In genomic region chr9:21545916-21546788, GRCm38 (mm10) we compare ENCODE assay signal across 8 mouse cellular contexts. TPM values are rescaled to one million over a fixed set of nuclear protein-coding genes. Genes with fewer than 3 reads are reported as not detected.
DNase-seq lines count a peak whose midpoint lies in the region; ATAC-seq and TF ChIP-seq lines count a peak whose summit lies in the region.

No protein-coding gene starts in this region.

- peaks cover 30% of the 10 kb centered on the region for H3K4me1 ChIP-seq in embryonic facial prominence, embryonic 13.5 days
- peaks cover 7% of the 10 kb centered on the region; the same call in 1 of the 2 replicates for H3K4me1 ChIP-seq in kidney, adult 2 months (ENCODE audit: control insufficient read depth, insufficient read depth, low read length)
- H3K4me1 ChIP-seq in limb, embryonic 12.5 days (replicated peaks) = peaks cover 25% of the 10 kb centered on the region
- peaks cover 28% of the 10 kb centered on the region for H3K4me1 ChIP-seq in midbrain, embryonic 15.5 days
- peaks cover 5% of the 10 kb centered on the region for H3K4me1 ChIP-seq in spleen, adult 2 months (ENCODE audit: control insufficient read depth, insufficient read depth, insufficient read length)

- no peaks in the 10 kb centered on the region for H3K27me3 ChIP-seq in embryonic facial prominence, embryonic 13.5 days
- H3K27me3 ChIP-seq in kidney, adult 2 months (replicated peaks; ENCODE audit: control insufficient read depth, insufficient read depth, low read length) = no peaks in the 10 kb centered on the region
- H3K27me3 ChIP-seq in limb, embryonic 12.5 days = no peaks in the 10 kb centered on the region
- no peaks in the 10 kb centered on the region for H3K27me3 ChIP-seq in midbrain, embryonic 15.5 days (replicated peaks)
- H3K27me3 ChIP-seq in spleen, adult 2 months (ENCODE audit: control insufficient read depth, insufficient read depth, low read length) = no peaks in the 10 kb centered on the region

- peak overlapping the region; percentile 71 for H3K9ac ChIP-seq in embryonic facial prominence, embryonic 13.5 days
- H3K9ac ChIP-seq in limb, embryonic 12.5 days (replicated peaks) = peak overlapping the region; percentile 63
- H3K9ac ChIP-seq in midbrain, embryonic 15.5 days = peak overlapping the region; percentile 98

- H3K4me2 ChIP-seq in embryonic facial prominence, embryonic 13.5 days = peak overlapping the region; percentile 61
- peak overlapping the region; percentile 55 for H3K4me2 ChIP-seq in limb, embryonic 12.5 days
- peak overlapping the region; percentile 52 for H3K4me2 ChIP-seq in midbrain, embryonic 15.5 days

- H3K4me3 ChIP-seq in embryonic facial prominence, embryonic 13.5 days = peak overlapping the region; percentile 81
- peak overlapping the region; percentile 81 for H3K4me3 ChIP-seq in kidney, adult 2 months (ENCODE audit: insufficient read depth, low read depth, low read length)
- peak overlapping the region; percentile 85 for H3K4me3 ChIP-seq in limb, embryonic 12.5 days (replicated peaks)
- peak overlapping the region; percentile 92 for H3K4me3 ChIP-seq in midbrain, embryonic 15.5 days
- H3K4me3 ChIP-seq in spleen, adult 2 months (ENCODE audit: extremely low read depth, insufficient read depth, insufficient read length) = peak overlapping the region; percentile 73

- TF ChIP-seq CTCF in kidney, adult 2 months (conservative IDR thresholded peaks at IDR 0.05; ENCODE audit: insufficient read depth, insufficient read length, low read depth, low read length) = peak; percentile 54
- TF ChIP-seq CTCF in spleen, adult 2 months (IDR thresholded peaks at IDR 0.05; ENCODE audit: extremely low read depth, insufficient read depth, insufficient read length, insufficient replicate concordance) = peak; percentile 67; the same call in 1 of the 2 replicates

- under 1% methylated on average over 67 of the region's 67 CpGs for WGBS in embryonic facial prominence, embryonic 13.5 days
- under 1% methylated on average over 67 of the region's 67 CpGs for WGBS in kidney, adult 2 months
- under 1% methylated on average over 67 of the region's 67 CpGs for WGBS in limb, embryonic 12.5 days
- under 1% methylated on average over 67 of the region's 67 CpGs for WGBS in midbrain, embryonic 15.5 days
- under 1% methylated on average over 66 of the region's 67 CpGs for WGBS in spleen, adult 2 months

- peak; percentile 93 for ATAC-seq in embryonic facial prominence, embryonic 13.5 days (ENCODE audit: insufficient number of reproducible peaks, insufficient read depth, low FRiP score, low TSS enrichment, low read depth)
- peak; percentile 93 for ATAC-seq in limb, embryonic 12.5 days (ENCODE audit: insufficient number of reproducible peaks, insufficient read depth, low FRiP score, low TSS enrichment, low read depth)
- ATAC-seq in midbrain, embryonic 15.5 days (replicated peaks) = peak; percentile 95

- DNase-seq in 3134 (ENCODE audit: extremely low read depth, insufficient read length, low spot score) = peak; percentile 98
- peak; percentile 100 for DNase-seq in adrenal gland, postnatal 36 days
- DNase-seq in heart, adult 18-20 months = peak; percentile 99
- peak; percentile 100 for DNase-seq in kidney, adult 2 months
- DNase-seq in spleen, adult 2 months (ENCODE audit: low read depth in 1 of 2, low spot score in 2 of 2) = peak; percentile 96 to 99

- H3K27ac ChIP-seq in embryonic facial prominence, embryonic 13.5 days = peak overlapping the region; percentile 99
- peak overlapping the region; percentile 84 for H3K27ac ChIP-seq in kidney, adult 2 months (ENCODE audit: insufficient read depth, low read depth, low read length)
- peak overlapping the region; percentile 92 for H3K27ac ChIP-seq in limb, embryonic 12.5 days
- H3K27ac ChIP-seq in midbrain, embryonic 15.5 days = peak overlapping the region; percentile 98
- H3K27ac ChIP-seq in spleen, adult 2 months (ENCODE audit: insufficient read depth, low read length) = peak overlapping the region; percentile 65

- H3K9me3 ChIP-seq in embryonic facial prominence, embryonic 13.5 days = no peaks in the 10 kb centered on the region
- H3K9me3 ChIP-seq in limb, embryonic 12.5 days = no peaks in the 10 kb centered on the region
- no peaks in the 10 kb centered on the region for H3K9me3 ChIP-seq in midbrain, embryonic 15.5 days

- peak; percentile 27 for TF ChIP-seq POLR2A in kidney, adult 2 months (IDR thresholded peaks at IDR 0.05; ENCODE audit: low read depth, low read length)
- TF ChIP-seq POLR2A in spleen, adult 2 months (IDR thresholded peaks at IDR 0.05; ENCODE audit: low read depth, low read length) = no peak

- H3K36me3 ChIP-seq in embryonic facial prominence, embryonic 13.5 days = peaks cover 14% of the 10 kb centered on the region
- H3K36me3 ChIP-seq in kidney, adult 2 months (ENCODE audit: control insufficient read depth, insufficient read depth, low read length) = no peaks in the 10 kb centered on the region
- H3K36me3 ChIP-seq in limb, embryonic 12.5 days = peaks cover 16% of the 10 kb centered on the region
- H3K36me3 ChIP-seq in midbrain, embryonic 15.5 days (replicated peaks) = no peaks in the 10 kb centered on the region
- no peaks in the 10 kb centered on the region for H3K36me3 ChIP-seq in spleen, adult 2 months (ENCODE audit: control insufficient read depth, insufficient read depth, low read length)

RNA-seq across cellular contexts. Expression of gene Carm1, which starts 0.5 kb away (rescaled TPM):
- 10 to 100 TPM; 42.2 to 45.0 TPM for total RNA-seq in adrenal gland, postnatal 36 days (2021)
- 46.2 and 47.1 TPM in 2 replicates for polyA plus RNA-seq in embryonic facial prominence, embryonic 13.5 days (2015; fragmentation: Nextera tagmentation; extraction: Ambion mirVana)
- total RNA-seq in heart, adult 18-20 months (2021) = 10 to 100 TPM; 57.7 to 61.2 TPM
- polyA plus RNA-seq in kidney, adult 2 months (2012; rRNA removed) = 47.7 and 54.6 TPM in 2 replicates
- polyA plus RNA-seq in limb, embryonic 12.5 days (2016; fragmentation: Nextera tagmentation; extraction: Ambion mirVana) = 72.3 and 82.4 TPM in 2 replicates
- 46.7 and 49.3 TPM in 2 replicates for polyA plus RNA-seq in midbrain, embryonic 15.5 days (2015; fragmentation: Nextera tagmentation; extraction: Ambion mirVana)
- polyA plus RNA-seq in spleen, adult 2 months (2012; rRNA removed) = 59.3 and 87.8 TPM in 2 replicates

RNA-seq across cellular contexts. Expression of gene AB124611, which starts 20.2 kb away (rescaled TPM):
- total RNA-seq in adrenal gland, postnatal 36 days (2021) = 1 to 10 TPM; 1.5 to 2.9 TPM
- 6.2 and 7.3 TPM in 2 replicates for polyA plus RNA-seq in embryonic facial prominence, embryonic 13.5 days (2015; fragmentation: Nextera tagmentation; extraction: Ambion mirVana)
- 1 to 10 TPM; 1.2 to 2.9 TPM for total RNA-seq in heart, adult 18-20 months (2021)
- 1.2 and 2.6 TPM in 2 replicates for polyA plus RNA-seq in kidney, adult 2 months (2012; rRNA removed)
- polyA plus RNA-seq in limb, embryonic 12.5 days (2016; fragmentation: Nextera tagmentation; extraction: Ambion mirVana) = 3.4 and 3.9 TPM in 2 replicates
- polyA plus RNA-seq in midbrain, embryonic 15.5 days (2015; fragmentation: Nextera tagmentation; extraction: Ambion mirVana) = 1.9 and 2.6 TPM in 2 replicates
- polyA plus RNA-seq in spleen, adult 2 months (2012; rRNA removed) = 69.1 and 79.0 TPM in 2 replicates

RNA-seq across cellular contexts. Expression of gene Tmed1, which starts 36.1 kb away (rescaled TPM):
- total RNA-seq in adrenal gland, postnatal 36 days (2021) = 10 to 100 TPM; 30.3 to 39.1 TPM
- polyA plus RNA-seq in embryonic facial prominence, embryonic 13.5 days (2015; fragmentation: Nextera tagmentation; extraction: Ambion mirVana) = 112 and 123 TPM in 2 replicates
- 10 to 100 TPM; 45.3 to 50.9 TPM for total RNA-seq in heart, adult 18-20 months (2021)
- 47.7 and 50.5 TPM in 2 replicates for polyA plus RNA-seq in kidney, adult 2 months (2012; rRNA removed)
- polyA plus RNA-seq in limb, embryonic 12.5 days (2016; fragmentation: Nextera tagmentation; extraction: Ambion mirVana) = 108 and 117 TPM in 2 replicates
- polyA plus RNA-seq in midbrain, embryonic 15.5 days (2015; fragmentation: Nextera tagmentation; extraction: Ambion mirVana) = 61.2 and 62.7 TPM in 2 replicates
- 10.5 and 13.5 TPM in 2 replicates for polyA plus RNA-seq in spleen, adult 2 months (2012; rRNA removed)

RNA-seq across cellular contexts. Expression of gene Timm29, which starts 46.4 kb away (rescaled TPM):
- total RNA-seq in adrenal gland, postnatal 36 days (2021) = 10 to 100 TPM; 57.4 to 68.8 TPM
- 30.4 and 32.1 TPM in 2 replicates for polyA plus RNA-seq in embryonic facial prominence, embryonic 13.5 days (2015; fragmentation: Nextera tagmentation; extraction: Ambion mirVana)
- 10 to 100 TPM; 62.0 to 62.2 TPM for total RNA-seq in heart, adult 18-20 months (2021)
- 33.6 and 34.0 TPM in 2 replicates for polyA plus RNA-seq in kidney, adult 2 months (2012; rRNA removed)
- polyA plus RNA-seq in limb, embryonic 12.5 days (2016; fragmentation: Nextera tagmentation; extraction: Ambion mirVana) = 38.1 and 38.3 TPM in 2 replicates
- polyA plus RNA-seq in midbrain, embryonic 15.5 days (2015; fragmentation: Nextera tagmentation; extraction: Ambion mirVana) = 68.0 and 68.8 TPM in 2 replicates
- polyA plus RNA-seq in spleen, adult 2 months (2012; rRNA removed) = 14.9 and 17.6 TPM in 2 replicates

RNA-seq across cellular contexts. Expression of gene Yipf2, which starts 46.5 kb away (rescaled TPM):
- 10 to 100 TPM; 23.3 to 39.1 TPM for total RNA-seq in adrenal gland, postnatal 36 days (2021)
- 23.8 and 27.8 TPM in 2 replicates for polyA plus RNA-seq in embryonic facial prominence, embryonic 13.5 days (2015; fragmentation: Nextera tagmentation; extraction: Ambion mirVana)
- 1 to 10 TPM; 4.8 to 7.6 TPM for total RNA-seq in heart, adult 18-20 months (2021)
- 39.9 and 44.9 TPM in 2 replicates for polyA plus RNA-seq in kidney, adult 2 months (2012; rRNA removed)
- 20.2 and 21.1 TPM in 2 replicates for polyA plus RNA-seq in limb, embryonic 12.5 days (2016; fragmentation: Nextera tagmentation; extraction: Ambion mirVana)
- 27.0 and 29.2 TPM in 2 replicates for polyA plus RNA-seq in midbrain, embryonic 15.5 days (2015; fragmentation: Nextera tagmentation; extraction: Ambion mirVana)
- polyA plus RNA-seq in spleen, adult 2 months (2012; rRNA removed) = 22.0 and 29.0 TPM in 2 replicates

Comparison
In these comparisons a context has a peak if more than half of its experiments do, and no peak if none do; other contexts are left out.
1. Peak in every context shown above with its lines: DNase-seq, ATAC-seq, H3K4me3 ChIP-seq and H3K27ac ChIP-seq.